In genomic region chr14:34378560-34379331, GRCm38 (mm10) we compare ENCODE assay signal across 8 mouse cellular contexts. TPM values are rescaled to one million over a fixed set of nuclear protein-coding genes. Genes with fewer than 3 reads are reported as not detected.
A peak's percentile ranks its signal among the peaks of the same experiment; 100 is the strongest.
DNase-seq lines count a peak whose midpoint lies in the region; ATAC-seq and TF ChIP-seq lines count a peak whose summit lies in the region.

No protein-coding gene starts in this region.

- H3K4me3 ChIP-seq in heart, embryonic 13.5 days = peak overlapping the region; percentile 49
- H3K4me3 ChIP-seq in kidney, postnatal 0 days (replicated peaks; ENCODE audit: low read depth, low read length) = no peak overlapping the region
- no peak overlapping the region for H3K4me3 ChIP-seq in neural tube, embryonic 13.5 days

- ATAC-seq in heart, embryonic 13.5 days (ENCODE audit: extremely low read depth, insufficient number of reproducible peaks, low FRiP score, low TSS enrichment) = peak; percentile 14; the same call in 1 of the 2 replicates
- peak; percentile 80 for ATAC-seq in kidney, postnatal 0 days (replicated peaks; ENCODE audit: low FRiP score, low read depth)
- peak; percentile 28 for ATAC-seq in neural tube, embryonic 13.5 days (ENCODE audit: low read depth)
- no peak for ATAC-seq in frontal cortex, adult (ENCODE audit: low TSS enrichment)

- peak overlapping the region; percentile 77 for H3K27ac ChIP-seq in heart, embryonic 13.5 days (replicated peaks)
- peak overlapping the region; percentile 81 for H3K27ac ChIP-seq in kidney, postnatal 0 days
- peak overlapping the region; percentile 57 for H3K27ac ChIP-seq in neural tube, embryonic 13.5 days (replicated peaks)

- H3K4me1 ChIP-seq in heart, embryonic 13.5 days = peaks cover 37% of the 10 kb centered on the region
- peaks cover 11% of the 10 kb centered on the region for H3K4me1 ChIP-seq in kidney, postnatal 0 days (replicated peaks; ENCODE audit: insufficient read depth, low read length)
- H3K4me1 ChIP-seq in neural tube, embryonic 13.5 days (replicated peaks) = peaks cover 25% of the 10 kb centered on the region

- H3K9ac ChIP-seq in heart, embryonic 13.5 days = peak overlapping the region; percentile 65
- peak overlapping the region; percentile 31; the same call in 1 of the 2 replicates for H3K9ac ChIP-seq in kidney, postnatal 0 days (ENCODE audit: low read depth, low read length)
- 0 out of 2 replicates have a peak overlapping the region, but pooled peaks have one; percentile 17 for H3K9ac ChIP-seq in neural tube, embryonic 13.5 days

- 30% methylated on average over 11 of the region's 11 CpGs for WGBS in heart, embryonic 13.5 days
- 5% methylated on average over 11 of the region's 11 CpGs for WGBS in kidney, postnatal 0 days
- WGBS in neural tube, embryonic 13.5 days = 42% methylated on average over 11 of the region's 11 CpGs

- 0 out of 2 replicates have a peak, but pooled peaks have one; percentile 8 for TF ChIP-seq CTCF in kidney, postnatal 0 days (IDR thresholded peaks at IDR 0.05; ENCODE audit: low read depth)

- no peaks in the 10 kb centered on the region for H3K27me3 ChIP-seq in heart, embryonic 13.5 days (replicated peaks)
- no peaks in the 10 kb centered on the region for H3K27me3 ChIP-seq in kidney, postnatal 0 days (ENCODE audit: insufficient read depth, low read length)
- no peaks in the 10 kb centered on the region for H3K27me3 ChIP-seq in neural tube, embryonic 13.5 days

- peak overlapping the region; percentile 64 for H3K4me2 ChIP-seq in heart, embryonic 13.5 days
- peak overlapping the region; percentile 31 for H3K4me2 ChIP-seq in kidney, postnatal 0 days (ENCODE audit: low read length)
- no peak overlapping the region for H3K4me2 ChIP-seq in neural tube, embryonic 13.5 days

- DNase-seq in ZHBTc4 (ENCODE audit: low read depth, low spot score) = peak; percentile 95
- DNase-seq in embryo, embryonic 11.5 days (ENCODE audit: low read depth, low spot score) = peak; percentile 34
- DNase-seq in kidney, postnatal 0 days (ENCODE audit: low spot score) = peak; percentile 92
- DNase-seq in thymus, postnatal 0 days (ENCODE audit: low spot score) = no peak
- DNase-seq in spleen, postnatal 10 days (ENCODE audit: low spot score in 2 of 2) = no peak

- peaks cover 11% of the 10 kb centered on the region for H3K36me3 ChIP-seq in heart, embryonic 13.5 days
- H3K36me3 ChIP-seq in kidney, postnatal 0 days (ENCODE audit: insufficient read depth, low read length) = no peaks in the 10 kb centered on the region
- no peaks in the 10 kb centered on the region for H3K36me3 ChIP-seq in neural tube, embryonic 13.5 days

- no peaks in the 10 kb centered on the region for H3K9me3 ChIP-seq in heart, embryonic 13.5 days
- H3K9me3 ChIP-seq in kidney, postnatal 0 days (replicated peaks; ENCODE audit: low read length) = no peaks in the 10 kb centered on the region
- no peaks in the 10 kb centered on the region for H3K9me3 ChIP-seq in neural tube, embryonic 13.5 days

RNA-seq across cellular contexts. Expression of gene Mmrn2, which starts 3.5 kb away (rescaled TPM):
- polyA plus RNA-seq in heart, embryonic 13.5 days (2015; fragmentation: Nextera tagmentation; extraction: Ambion mirVana) = 29.2 and 30.8 TPM in 2 replicates
- polyA plus RNA-seq in kidney, postnatal 0 days (2015; fragmentation: Nextera tagmentation; extraction: Ambion mirVana) = 16.2 and 17.1 TPM in 2 replicates
- polyA plus RNA-seq in neural tube, embryonic 13.5 days (2015; fragmentation: Nextera tagmentation; extraction: Ambion mirVana) = 6.0 and 6.2 TPM in 2 replicates
- 2.9 and 3.3 TPM in 2 replicates for polyA plus RNA-seq in thymus, postnatal 0 days (2015; fragmentation: Nextera tagmentation; extraction: Ambion mirVana)

RNA-seq across cellular contexts. Expression of gene Sncg, which starts 4.2 kb away (rescaled TPM):
- 2.9 and 3.2 TPM in 2 replicates for polyA plus RNA-seq in heart, embryonic 13.5 days (2015; fragmentation: Nextera tagmentation; extraction: Ambion mirVana)
- 5.3 and 5.5 TPM in 2 replicates for polyA plus RNA-seq in kidney, postnatal 0 days (2015; fragmentation: Nextera tagmentation; extraction: Ambion mirVana)
- polyA plus RNA-seq in neural tube, embryonic 13.5 days (2015; fragmentation: Nextera tagmentation; extraction: Ambion mirVana) = 641 and 796 TPM in 2 replicates
- 7.8 and 8.4 TPM in 2 replicates for polyA plus RNA-seq in thymus, postnatal 0 days (2015; fragmentation: Nextera tagmentation; extraction: Ambion mirVana)

RNA-seq across cellular contexts. Expression of gene Fam25c, which starts 23.5 kb away (rescaled TPM):
- polyA plus RNA-seq in heart, embryonic 13.5 days (2015; fragmentation: Nextera tagmentation; extraction: Ambion mirVana) = not detected in 2 replicates
- 8.1 and 15.2 TPM in 2 replicates for polyA plus RNA-seq in kidney, postnatal 0 days (2015; fragmentation: Nextera tagmentation; extraction: Ambion mirVana)
- polyA plus RNA-seq in neural tube, embryonic 13.5 days (2015; fragmentation: Nextera tagmentation; extraction: Ambion mirVana) = not detected in 2 replicates
- polyA plus RNA-seq in thymus, postnatal 0 days (2015; fragmentation: Nextera tagmentation; extraction: Ambion mirVana) = 2.7 and 4.5 TPM in 2 replicates

Comparison
In these comparisons a context has a peak if more than half of its experiments do, and no peak if none do; other contexts are left out.
1. DNase-seq: peak in ZHBTc4 (single experiment), embryo, embryonic 11.5 days (single experiment) and kidney, postnatal 0 days (single experiment); none in thymus, postnatal 0 days (single experiment) and spleen, postnatal 10 days (0 of 2).
2. RNA of gene Sncg, which starts 4.2 kb away (polyA plus RNA-seq): 641 to 796 TPM in neural tube, embryonic 13.5 days; 7.8 to 8.4 TPM in thymus, postnatal 0 days, 5.3 to 5.5 TPM in kidney, postnatal 0 days and 2.9 to 3.2 TPM in heart, embryonic 13.5 days; every median in the first group is over 10 times any median in the second.
3. Peak in every context shown above with its lines, with median percentiles within 50 percentile points of each other: H3K27ac ChIP-seq and H3K9ac ChIP-seq.